Mouse (Mus musculus) cerebral cortex, adult 2 months (tissue): Measurements from ENCODE around the gene 4921536K21Rik.

Experiments used
- WGBS: fragments of 180-500 bp; shearing (Covaris S2); methylation state at CpG from one replicate; pipeline ENCODE4 v1.1.7; 2018; 5-methylcytosine and 5-hydroxymethylcytosine counted together

The 4921536K21Rik gene

DNA sequence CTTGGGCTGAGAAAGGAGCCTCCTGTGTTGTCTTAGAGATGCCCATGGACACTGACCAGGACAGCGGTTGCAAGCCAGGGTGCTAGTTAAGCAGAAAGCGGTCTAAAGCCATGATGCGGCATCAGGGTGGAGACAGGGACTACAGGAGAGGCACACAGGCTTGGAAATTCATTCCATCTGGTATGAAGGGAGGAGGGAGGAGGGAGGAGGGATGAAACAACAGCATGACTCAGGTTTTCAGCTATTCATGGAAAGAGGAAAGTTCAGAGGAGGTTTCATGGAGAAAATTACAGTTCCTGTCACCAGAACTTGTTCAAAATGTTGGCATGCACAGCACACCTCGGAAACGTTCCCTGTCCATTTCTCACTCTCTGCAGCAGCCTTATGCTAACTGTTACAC, 39.1 kb downstream of the 4921536K21Rik start:
- WGBS = 45% methylated on average over 5 of the region's 5 CpGs

DNA sequence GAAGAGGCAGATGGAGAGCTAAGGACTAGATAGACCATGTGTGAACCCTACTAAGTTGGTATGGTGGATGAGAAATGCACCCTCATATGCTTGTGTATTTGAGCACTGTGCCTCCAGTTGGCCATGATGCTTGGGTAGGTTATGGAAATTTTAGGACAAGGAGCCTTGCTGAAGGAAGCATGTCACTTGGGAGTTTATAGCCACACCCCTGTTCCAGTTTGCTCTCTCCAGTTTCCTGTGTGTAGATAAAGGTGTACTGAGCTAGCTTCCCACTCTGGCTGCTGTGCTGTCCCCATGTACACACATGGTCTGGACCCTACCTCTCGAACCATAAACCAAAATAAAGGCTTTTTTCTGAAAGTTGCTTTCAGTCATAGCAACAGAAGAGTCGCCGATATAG, 40.7 kb downstream of the 4921536K21Rik start:
- 79% methylated on average over 3 of the region's 3 CpGs for WGBS

DNA sequence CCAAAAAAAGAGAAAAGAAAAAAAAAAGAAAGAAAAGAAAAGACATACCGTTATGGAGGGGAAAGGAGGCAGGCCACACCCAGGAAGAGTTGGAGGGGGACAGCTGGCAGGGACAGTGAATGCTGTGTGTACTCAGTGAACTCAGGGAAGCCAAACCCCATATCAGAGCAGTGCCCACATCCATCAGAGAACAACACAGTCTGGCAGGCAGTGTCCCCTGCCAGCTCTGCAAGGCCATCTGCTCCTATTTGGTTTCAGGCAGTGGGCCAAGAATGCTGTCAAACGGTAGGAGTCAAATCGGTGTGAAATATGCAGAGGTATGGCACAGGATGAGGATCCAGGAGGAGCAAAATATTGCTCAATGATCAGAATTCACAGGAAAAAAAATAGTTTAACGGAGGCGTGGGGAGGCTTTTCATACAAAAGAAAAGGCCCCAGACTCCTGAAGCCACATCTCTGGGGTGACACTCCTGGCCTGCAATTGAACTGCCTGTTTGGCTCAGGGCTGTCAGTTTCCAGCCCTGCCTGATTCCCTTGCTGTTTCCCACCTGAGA, 41.3 kb downstream of the 4921536K21Rik start:
- WGBS = 35% methylated on average over 5 of the region's 5 CpGs

DNA sequence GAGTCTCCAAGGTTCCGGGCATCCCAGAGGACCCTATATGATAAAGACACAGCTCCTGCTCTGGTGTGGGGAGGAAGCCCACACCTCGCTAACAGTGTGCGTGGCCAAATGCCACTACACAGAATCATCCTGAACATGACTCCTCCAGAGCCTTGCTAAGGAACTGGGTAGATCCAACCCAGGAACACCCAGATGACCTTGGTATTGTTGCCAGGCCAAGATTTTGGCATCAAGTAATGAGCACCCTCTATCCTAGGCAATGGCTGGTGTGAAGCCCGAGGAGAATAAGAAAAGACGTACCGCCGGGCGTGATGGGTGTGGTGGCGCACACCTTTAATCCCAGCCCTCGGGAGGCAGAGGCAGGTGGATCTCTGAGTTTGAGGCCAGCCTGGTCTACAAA, 41.9 kb downstream of the 4921536K21Rik start:
- WGBS = 84% methylated on average over 10 of the region's 10 CpGs

DNA sequence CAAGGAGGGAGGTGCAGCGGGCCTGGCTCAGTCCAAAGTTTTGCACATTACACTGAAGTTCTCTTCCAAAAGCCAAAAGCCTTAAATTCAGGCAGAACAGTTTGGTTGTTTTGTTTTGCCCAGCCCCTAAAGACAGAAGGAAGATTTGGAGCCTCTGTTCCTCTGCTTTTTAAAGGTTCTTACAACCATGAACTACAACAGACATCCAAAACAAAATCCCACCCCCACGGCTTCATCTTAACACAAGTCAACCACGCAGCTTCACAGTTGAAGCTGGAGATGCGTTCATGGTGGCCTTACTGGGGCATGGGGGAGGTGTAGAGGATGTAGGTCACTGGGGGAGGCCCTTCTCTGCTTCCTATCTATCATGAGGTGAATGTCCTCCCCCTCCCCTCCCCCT, 43.0 kb downstream of the 4921536K21Rik start:
- WGBS = 55% methylated on average over 4 of the region's 4 CpGs

DNA sequence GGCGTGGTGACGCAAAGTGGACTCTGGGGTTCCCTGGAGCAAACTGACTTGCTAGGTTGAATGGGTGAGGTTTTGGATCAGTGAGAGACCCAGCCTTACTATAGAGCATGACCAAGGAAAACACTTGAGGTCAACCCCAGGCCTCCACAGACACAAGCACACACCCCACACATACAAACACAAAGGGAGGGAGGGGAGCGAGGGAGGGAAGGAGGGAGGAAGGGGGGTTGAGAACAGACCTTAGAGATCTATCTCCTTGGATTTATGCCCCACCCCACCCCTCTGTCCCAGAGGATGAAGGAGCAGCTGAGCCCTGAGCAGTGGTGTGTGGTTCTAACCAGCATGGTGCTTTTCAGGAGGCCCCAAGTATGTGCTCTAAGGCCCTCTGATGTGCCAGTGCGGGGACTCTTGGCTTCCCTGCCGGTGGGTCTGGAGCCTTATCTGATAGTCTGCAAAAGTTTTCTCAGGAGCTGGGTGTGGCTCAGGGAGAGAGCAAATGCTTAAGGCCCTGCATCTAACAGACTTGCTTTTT, 44.1 kb downstream of the 4921536K21Rik start:
- 61% methylated on average over 5 of the region's 5 CpGs for WGBS

DNA sequence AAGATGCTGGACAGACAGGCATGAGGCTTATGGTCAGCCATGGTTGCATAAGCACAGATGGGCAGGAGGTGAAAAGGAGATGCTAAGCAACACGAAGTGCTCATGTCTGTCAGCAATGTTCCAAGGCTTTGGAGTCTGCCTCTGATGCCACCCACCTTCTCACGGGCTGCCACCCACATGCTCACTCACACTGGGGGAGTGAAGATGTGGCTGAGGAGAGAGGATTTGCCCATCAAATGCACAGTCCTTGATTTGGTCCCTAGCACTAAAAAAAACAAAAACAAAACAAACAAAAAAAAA, 44.6 kb downstream of the 4921536K21Rik start:
- 51% methylated on average over 2 of the region's 2 CpGs for WGBS

DNA sequence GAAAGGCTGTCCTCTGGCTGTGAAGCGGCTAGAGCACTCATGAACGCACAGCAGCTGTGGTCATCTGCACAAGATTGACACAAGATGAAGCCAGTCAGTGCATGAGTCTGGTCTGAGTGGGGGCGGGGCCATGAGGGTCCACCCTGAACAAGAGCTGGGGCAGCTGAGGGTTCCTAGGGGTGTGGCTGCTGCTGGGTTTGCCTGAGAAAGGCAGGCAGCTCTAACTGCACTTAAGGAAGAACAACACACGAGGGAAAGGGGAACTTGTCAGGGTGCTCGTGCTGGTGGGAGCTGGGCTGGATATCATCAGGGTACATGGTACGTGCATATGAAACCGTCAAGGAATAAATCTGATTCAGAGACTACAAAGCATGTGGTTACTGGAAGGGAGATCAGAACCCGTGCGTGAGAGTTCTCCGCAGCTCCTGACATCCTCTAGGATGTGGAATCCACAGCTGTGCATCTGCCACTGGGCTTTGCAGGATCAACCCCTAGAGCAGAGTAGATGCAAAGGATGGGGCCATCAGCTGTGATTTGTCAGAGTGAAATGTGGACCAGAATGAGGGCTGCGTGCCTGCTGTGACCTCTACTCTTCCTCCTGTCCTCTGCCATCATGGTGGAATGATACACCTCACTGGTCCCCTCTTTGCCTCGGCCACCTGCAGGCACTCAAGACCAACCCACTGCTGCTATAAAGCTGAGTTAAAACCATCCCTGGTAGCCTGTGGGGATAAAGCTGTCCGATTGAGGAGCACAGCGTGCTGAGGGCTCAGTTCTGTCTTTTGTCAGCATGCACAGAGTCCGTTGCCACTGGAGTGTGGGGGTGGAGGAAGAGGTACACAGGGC, 45.2 kb downstream of the 4921536K21Rik start:
- 73% methylated on average over 15 of the region's 15 CpGs for WGBS

DNA sequence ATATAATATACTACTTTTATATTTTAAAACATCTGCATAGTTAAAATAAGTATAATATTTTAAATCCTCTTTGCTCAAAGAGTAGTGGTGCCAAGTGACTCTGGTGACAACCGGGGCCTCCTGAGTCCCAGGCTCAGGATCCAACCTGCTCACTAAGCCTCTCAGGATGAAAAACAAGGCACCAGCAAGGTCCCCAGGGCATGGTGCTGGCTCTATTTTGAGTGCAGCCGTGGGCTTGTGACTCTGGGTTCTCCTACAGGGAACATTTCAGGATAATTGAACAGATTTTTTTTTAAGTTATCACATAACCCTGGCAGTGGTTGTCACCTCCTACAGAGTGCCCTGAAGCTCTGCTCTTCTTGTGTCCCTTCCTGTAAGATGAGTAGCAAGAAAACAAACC, 48.5 kb downstream of the 4921536K21Rik start:
- WGBS = 55% methylated on average over 2 of the region's 2 CpGs

DNA sequence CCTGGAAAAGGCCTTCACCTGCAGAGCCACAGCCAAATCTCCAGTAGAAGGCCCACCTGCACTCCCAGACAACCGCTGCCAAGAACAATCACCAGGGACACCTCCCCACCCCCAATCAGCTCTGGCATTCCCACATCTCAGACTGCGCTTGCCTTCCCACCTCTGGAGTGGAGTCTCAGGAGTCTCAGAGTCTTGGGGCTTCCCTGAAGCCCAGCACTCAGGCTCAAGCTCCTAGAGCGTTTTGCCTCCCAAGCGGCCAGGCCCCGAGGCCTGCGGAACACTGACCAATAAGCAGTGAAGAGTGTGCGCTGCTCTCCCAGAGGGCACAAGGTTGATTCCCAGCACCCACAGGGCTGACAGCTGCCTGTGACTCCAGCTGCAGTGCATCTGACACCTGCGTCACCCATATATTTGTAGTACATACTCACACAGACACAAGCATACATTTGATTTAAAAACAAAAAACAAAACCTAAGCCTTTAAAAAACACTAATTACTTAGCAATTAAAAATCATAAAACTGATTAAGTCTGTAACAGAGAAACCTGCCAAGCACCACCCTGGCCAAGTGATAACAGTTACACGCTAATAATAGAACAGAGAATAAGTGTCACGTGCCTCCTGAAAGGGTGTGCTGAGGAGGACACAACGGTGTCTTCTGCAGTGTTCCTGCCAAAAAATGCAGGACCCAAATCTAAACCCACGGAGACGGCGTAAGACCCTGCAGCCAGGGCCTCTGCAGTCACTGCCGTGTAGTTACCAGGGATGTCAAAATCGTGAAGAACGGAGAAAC, 50.8 kb downstream of the 4921536K21Rik start:
- 76% methylated on average over 17 of the region's 17 CpGs for WGBS
